Mouse (Mus musculus) midbrain, postnatal 0 days (tissue): ENCODE results near the gene Tcl1b2. TPM values are rescaled to one million over a fixed set of nuclear protein-coding genes. Genes with fewer than 3 reads are reported as not detected.

ENCODE experiments used
- ATAC-seq: fragments of 200-750 bp; cut with Nextera tagmentation; 2 replicates; pipeline ENCODE4 v1.8.0; 2017; ENCODE audit warnings: moderate number of reproducible peaks, mild to moderate bottlenecking, moderate TSS enrichment, moderate library complexity; ENCODE audit not compliant: low FRiP score
- DNase-seq: peaks from one replicate; pipeline ENCODE4 v3.0.0-alpha.2; 2015; ENCODE audit warnings: low spot score
- H3K27ac ChIP-seq: fragments of 300-500 bp; sonication (generic); 2 replicates; pipeline ENCODE4 v1.5.1; 2014; ENCODE audit warnings: low read depth, mild to moderate bottlenecking, low read length, mixed read lengths
- H3K27me3 ChIP-seq: fragments of 300-500 bp; sonication (generic); 2 replicates; pipeline ENCODE4 v1.6.1; 2014; ENCODE audit warnings: low read length, control low read depth, mixed read lengths; ENCODE audit not compliant: insufficient read depth
- H3K36me3 ChIP-seq: fragments of 300-500 bp; sonication (generic); 2 replicates; pipeline ENCODE4 v1.6.1; 2014; ENCODE audit warnings: low read length, control low read depth, mixed read lengths; ENCODE audit not compliant: insufficient read depth
- H3K4me1 ChIP-seq: fragments of 300-500 bp; sonication (generic); 2 replicates; pipeline ENCODE4 v1.6.1; 2014; ENCODE audit warnings: mild to moderate bottlenecking, control low read depth, antibody characterized with exemption, low read length, mixed read lengths; ENCODE audit not compliant: insufficient read depth
- H3K4me2 ChIP-seq: fragments of 300-500 bp; sonication (generic); 2 replicates; pipeline ENCODE4 v1.6.1; 2014; ENCODE audit warnings: low read depth, mild to moderate bottlenecking, low read length, mixed read lengths; ENCODE audit not compliant: poor library complexity, severe bottlenecking
- H3K4me3 ChIP-seq: fragments of 300-500 bp; sonication (generic); 2 replicates; pipeline ENCODE4 v1.5.1; 2014; ENCODE audit warnings: low read depth, mild to moderate bottlenecking, low read length, moderate library complexity
- H3K9ac ChIP-seq: fragments of 300-500 bp; sonication (generic); replicated peaks from 2 replicates; pipeline ENCODE4 v1.6.1; 2014; ENCODE audit warnings: mild to moderate bottlenecking, low read length, moderate library complexity, mixed read lengths; ENCODE audit not compliant: poor library complexity, severe bottlenecking
- H3K9me3 ChIP-seq: fragments of 300-500 bp; sonication (generic); 2 replicates; pipeline ENCODE4 v1.6.1; 2016; ENCODE audit warnings: low read length, control low read depth
- CTCF ChIP-seq: IDR thresholded peaks from 2 replicates; pipeline ENCODE4 v1.5.1; 2016; ENCODE audit warnings: antibody characterized with exemption, mild to moderate bottlenecking
- WGBS: fragments of 180-500 bp; shearing (Covaris S2); extraction: QIAGEN DNeasy Blood & Tissue Kit; methylation state at CpG from one replicate; pipeline ENCODE4 v1.1.7; 2014; 5-methylcytosine and 5-hydroxymethylcytosine counted together
- polyA plus RNA-seq: library from polyadenylated mRNA; unstranded; fragments of >200 nt; fragmentation: Nextera tagmentation; extraction: Ambion mirVana; gene quantifications from 2 replicates; pipeline ENCODE4 v1.2.1, GENCODE M21; 2015
- total RNA-seq: library from RNA; depleted of rRNA; stranded (reverse); fragments of >200 nt; gene quantifications from 2 replicates; pipeline ENCODE4 v1.2.3, GENCODE M21; 2014; rRNA removed

Tcl1b2 gene
- total RNA-seq, result not detected in 2 replicates
- not detected in 2 replicates for polyA plus RNA-seq

DNA sequence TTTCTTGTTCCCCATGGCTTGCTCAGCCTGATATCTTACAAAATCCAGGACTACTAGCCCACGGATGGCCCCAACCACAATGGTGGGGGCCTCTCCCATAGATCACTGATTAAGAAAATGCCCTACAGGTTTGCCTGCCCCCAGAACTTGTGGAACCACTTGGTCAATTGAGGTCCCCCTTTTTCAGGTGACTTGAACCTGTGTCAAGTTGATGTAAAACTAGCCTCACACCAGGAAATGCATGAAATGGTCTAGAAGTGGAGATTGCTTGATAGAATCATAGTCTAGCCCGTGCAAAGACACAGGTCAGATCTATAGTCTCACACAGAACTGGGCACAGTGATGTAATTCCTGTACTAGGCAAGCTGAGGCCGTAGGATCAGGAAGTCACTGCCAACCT, at the start of gene Tcl1b2:
Gene Tcl1b2 (plus strand): TSS at position 301 of the 400 bp plus-strand sequence.
- no peak within 1 kb of the TSS for H3K27ac ChIP-seq
- no peak within 1 kb of the TSS for H3K9ac ChIP-seq
- H3K4me2 ChIP-seq, result no peak within 1 kb of the TSS
- ATAC-seq (no peak), DNase-seq (no peak)
- H3K4me3 ChIP-seq, result no peak within 1 kb of the TSS
- H3K36me3 ChIP-seq, result no peaks in the 10 kb centered on the region
- 73% methylated on average over 3 of the region's 3 CpGs for WGBS
- H3K4me1 ChIP-seq, result no peaks in the 10 kb centered on the region
- TF ChIP-seq CTCF, result no peak
- H3K27me3 ChIP-seq, result no peaks in the 10 kb centered on the region
- no peaks in the 10 kb centered on the region for H3K9me3 ChIP-seq

DNA sequence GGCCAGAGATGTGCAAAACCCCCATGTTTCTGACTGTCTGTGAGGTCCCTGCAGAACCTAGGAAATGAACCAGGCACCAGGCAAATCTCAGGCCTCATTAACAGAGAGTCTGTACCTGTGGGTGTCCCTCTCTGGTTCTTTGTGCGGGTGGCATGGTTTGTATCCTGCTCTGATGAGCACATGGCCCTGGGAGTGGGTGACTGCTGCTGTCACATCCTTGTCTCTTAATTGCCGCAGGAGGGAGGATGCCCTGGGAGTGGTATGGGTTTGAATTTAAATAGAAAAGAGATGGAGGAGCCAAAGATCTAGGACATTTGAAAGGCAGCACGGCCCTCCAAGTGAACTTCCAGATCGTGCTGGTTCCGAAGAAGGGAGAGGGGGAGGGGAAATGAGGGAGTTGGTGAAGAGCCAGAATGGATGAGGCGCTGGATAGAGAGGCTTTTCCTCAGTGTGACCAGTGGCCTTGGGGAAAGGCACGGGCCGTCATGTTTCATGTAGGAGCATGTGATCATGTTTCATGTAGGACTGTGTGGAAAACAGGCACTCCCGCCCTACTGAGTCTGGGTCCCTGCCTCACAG, 46.3 kb upstream of the Tcl1b2 start:
- TF ChIP-seq CTCF, result no peak
- no peak for DNase-seq
- Histone ChIP-seq H3K27ac (no peak overlapping the region), H3K27me3 (no peaks in the 10 kb centered on the region), H3K36me3 (no peaks in the 10 kb centered on the region), H3K9me3 (no peaks in the 10 kb centered on the region), H3K4me2 (no peak overlapping the region), H3K4me3 (no peak overlapping the region), H3K4me1 (peaks cover 7% of the 10 kb centered on the region), H3K9ac (no peak overlapping the region)
- no peak for ATAC-seq
- 48% methylated on average over 9 of the region's 9 CpGs for WGBS

DNA sequence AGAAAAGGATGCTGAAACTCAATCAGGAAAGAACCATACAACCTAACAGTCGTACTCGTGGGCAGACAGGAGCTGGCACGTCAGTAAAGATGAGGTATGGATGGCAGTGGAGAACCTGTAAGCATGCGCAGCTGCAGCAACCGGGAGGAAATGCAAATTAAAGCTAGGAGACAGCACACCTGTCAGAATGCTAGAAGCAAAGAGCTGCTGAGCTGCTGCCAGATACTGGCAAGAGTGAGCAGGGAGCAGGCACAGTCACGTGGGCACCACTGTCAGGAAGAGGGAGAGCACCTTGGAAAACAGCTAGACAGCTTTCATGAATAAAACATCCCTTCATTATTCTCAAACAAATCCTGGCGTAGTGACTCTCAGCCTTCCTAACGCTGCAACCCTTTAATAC, 42.9 kb upstream of the Tcl1b2 start:
- WGBS, result 23% methylated on average over 8 of the region's 8 CpGs
- H3K4me2 ChIP-seq, result peak overlapping the region; percentile 7; the same call in 1 of the 2 replicates
- peak; percentile 76 for DNase-seq

DNA sequence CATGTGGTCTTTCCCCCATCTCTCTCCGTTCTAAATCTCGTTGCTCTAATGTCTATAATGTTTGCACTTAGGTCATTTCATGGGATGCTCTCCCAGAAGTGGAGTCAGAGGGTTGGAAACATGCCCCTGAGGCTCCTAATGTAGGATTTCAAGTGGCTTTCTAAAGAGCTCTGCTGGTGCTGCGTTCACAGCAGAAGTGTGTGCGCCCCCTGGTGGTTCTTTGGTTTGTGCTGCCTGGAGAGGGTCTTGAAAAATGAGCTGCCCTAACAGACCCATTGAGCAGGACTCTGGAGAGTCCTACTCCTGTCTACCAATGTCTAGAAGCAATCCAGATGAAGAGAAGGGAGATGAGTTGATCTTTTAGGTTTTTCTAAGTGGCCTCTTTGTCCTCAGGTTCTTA, 41.8 kb upstream of the Tcl1b2 start:
- peaks cover 7% of the 10 kb centered on the region for H3K4me1 ChIP-seq
- 2% methylated on average over 4 of the region's 4 CpGs for WGBS
- ATAC-seq, result no peak
- no peaks in the 10 kb centered on the region for H3K36me3 ChIP-seq
- H3K27me3 ChIP-seq, result no peaks in the 10 kb centered on the region
- H3K27ac ChIP-seq, result no peak overlapping the region; the same call in 1 of the 2 replicates
- H3K4me2 ChIP-seq, result no peak overlapping the region
- no peak overlapping the region for H3K9ac ChIP-seq
- peak; percentile 89 for DNase-seq
- peak; percentile 88 for TF ChIP-seq CTCF
- no peak overlapping the region for H3K4me3 ChIP-seq
- H3K9me3 ChIP-seq, result no peaks in the 10 kb centered on the region

More for the DNA sequence above, 42.9 kb upstream of the Tcl1b2 start:
- H3K4me1 ChIP-seq, result peaks cover 7% of the 10 kb centered on the region
- peak; percentile 87 for ATAC-seq
- H3K36me3 ChIP-seq, result no peaks in the 10 kb centered on the region
- no peak overlapping the region for H3K4me3 ChIP-seq
- peak overlapping the region; percentile 66 for H3K27ac ChIP-seq
- H3K27me3 ChIP-seq, result no peaks in the 10 kb centered on the region
- no peaks in the 10 kb centered on the region for H3K9me3 ChIP-seq
- no peak overlapping the region for H3K9ac ChIP-seq
- TF ChIP-seq CTCF, result peak; percentile 7; the same call in 1 of the 2 replicates

DNA sequence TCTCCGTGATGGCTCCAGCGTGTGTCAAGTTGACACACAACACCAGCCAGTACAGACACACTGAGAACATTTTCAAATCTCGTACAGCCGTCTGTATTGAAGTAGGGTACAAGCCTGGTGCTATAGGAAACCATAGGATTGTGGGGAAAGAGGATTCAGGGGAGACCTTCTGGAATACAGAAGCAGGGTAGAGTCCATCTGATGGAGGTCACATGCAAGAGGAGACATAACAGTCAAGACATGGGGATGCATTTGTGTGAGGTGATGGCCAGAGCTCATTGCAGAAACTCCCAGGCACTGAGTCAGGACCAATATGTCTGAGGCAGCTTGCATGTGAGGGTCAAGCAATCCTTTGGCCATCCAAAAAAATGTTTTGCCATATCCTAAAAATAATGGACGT, 40.5 kb upstream of the Tcl1b2 start:
- no peaks in the 10 kb centered on the region for H3K27me3 ChIP-seq
- no peak overlapping the region for H3K4me2 ChIP-seq
- no peak overlapping the region for H3K27ac ChIP-seq
- no peaks in the 10 kb centered on the region for H3K36me3 ChIP-seq
- TF ChIP-seq CTCF, result no peak
- no peak overlapping the region for H3K4me3 ChIP-seq
- no peaks in the 10 kb centered on the region for H3K9me3 ChIP-seq
- no peak overlapping the region for H3K9ac ChIP-seq
- peaks cover 7% of the 10 kb centered on the region for H3K4me1 ChIP-seq
- no peak for DNase-seq
- ATAC-seq, result no peak
- WGBS, result 82% methylated on average over 5 of the region's 5 CpGs

DNA sequence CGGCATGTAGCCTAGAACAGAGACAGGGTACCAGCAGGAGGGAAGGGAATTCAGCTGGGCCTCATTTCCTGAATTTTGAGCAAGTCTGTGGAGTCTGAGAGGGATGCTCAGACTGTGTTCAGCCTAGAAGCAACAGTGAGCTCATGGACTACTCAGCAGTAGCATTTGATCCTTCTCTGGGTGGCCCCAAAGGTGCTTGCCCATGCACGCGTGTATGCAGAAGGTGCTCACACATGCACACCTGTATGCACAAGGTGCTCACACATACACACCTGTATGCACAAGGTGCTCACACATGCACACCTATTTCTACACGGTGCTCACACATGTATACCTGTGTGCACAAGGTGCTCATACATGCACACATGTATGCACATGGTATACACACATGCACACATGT, 37.0 kb upstream of the Tcl1b2 start:
- Histone ChIP-seq H3K36me3 (no peaks in the 10 kb centered on the region), H3K9ac (no peak overlapping the region), H3K9me3 (no peaks in the 10 kb centered on the region), H3K27ac (no peak overlapping the region), H3K4me1 (no peaks in the 10 kb centered on the region), H3K27me3 (no peaks in the 10 kb centered on the region), H3K4me3 (no peak overlapping the region), H3K4me2 (no peak overlapping the region)
- ATAC-seq, result no peak
- WGBS, result 94% methylated on average over 4 of the region's 4 CpGs
- DNase-seq, result no peak
- no peak for TF ChIP-seq CTCF
